ENCODE assay signal across 9 mouse cellular contexts in the genomic region with DNA sequence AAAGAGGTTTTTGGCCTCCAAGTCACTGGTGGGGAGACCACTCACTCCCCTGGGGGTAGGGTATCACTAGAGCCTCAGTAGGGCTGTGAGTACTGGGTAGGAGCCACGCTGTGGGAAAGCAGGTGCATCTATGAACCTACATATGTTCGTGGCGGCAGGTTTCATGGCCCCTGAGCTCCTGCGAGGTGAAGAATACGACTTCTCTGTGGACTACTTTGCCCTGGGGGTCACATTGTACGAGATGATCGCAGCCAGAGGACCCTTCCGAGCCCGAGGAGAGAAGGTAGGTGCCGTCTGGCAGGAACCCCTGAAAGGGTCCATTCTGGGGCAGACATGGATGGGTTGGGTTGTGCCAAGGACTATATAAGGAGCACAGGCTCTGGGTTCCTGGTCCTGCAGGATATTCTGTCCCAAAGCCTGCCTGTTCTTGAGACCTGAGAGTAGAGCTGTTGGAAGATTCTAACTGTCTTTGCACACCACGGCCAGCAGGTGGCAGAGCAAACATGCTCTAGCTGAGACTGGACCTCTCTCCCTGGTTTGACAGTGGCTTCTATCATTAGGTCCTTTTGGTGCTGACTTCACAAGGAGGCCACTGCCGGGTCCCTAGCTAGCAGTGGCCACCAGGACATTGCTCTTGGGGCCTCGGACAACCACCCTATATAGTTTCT. TPM values are rescaled to one million over a fixed set of nuclear protein-coding genes. Genes with fewer than 3 reads are reported as not detected.
DNase-seq lines count a peak whose midpoint lies in the region; ATAC-seq lines count a peak whose summit lies in the region.
"Had no signal": no experiment of that assay in that cellular context is flagged by ENCODE, and none has a peak within 500 bp of the region (broad histone marks: within the 10 kb centered on the region; RNA-seq: fewer than 3 reads in every experiment).

No protein-coding gene starts in this region.

- intact Hi-C loops in heart, postnatal 36 days (cut with DNase I): loop anchor here (1.0 to 5.0 kb wide), 5 partner anchors 22 to 340 kb away; partner anchors contain the start of gene Tmem255b
- intact Hi-C loops in left cerebral cortex, postnatal 10 days (cut with DNase I): loop anchor here (1.0 to 5.0 kb wide), 3 partner anchors 49 to 344 kb away; partner anchors contain the start of gene Cdc16

- H3K9me3 ChIP-seq in intestine, embryonic 14.5 days (ENCODE audit: control insufficient read depth, low read length): no peaks in the 10 kb centered on the region
- no peaks in the 10 kb centered on the region for H3K9me3 ChIP-seq in intestine, embryonic 16.5 days (ENCODE audit: control insufficient read depth, low read length)
- H3K9me3 ChIP-seq in midbrain, embryonic 14.5 days (ENCODE audit: control insufficient read depth, low read length): no peaks in the 10 kb centered on the region

- no peak overlapping the region for H3K4me2 ChIP-seq in intestine, embryonic 14.5 days (ENCODE audit: low read length)
- no peak overlapping the region for H3K4me2 ChIP-seq in intestine, embryonic 16.5 days (ENCODE audit: low read depth, low read length)
- no peak overlapping the region for H3K4me2 ChIP-seq in midbrain, embryonic 14.5 days (ENCODE audit: low read length)

- no peaks in the 10 kb centered on the region for H3K27me3 ChIP-seq in intestine, embryonic 14.5 days (replicated peaks; ENCODE audit: control insufficient read depth, insufficient read depth, low read length)
- H3K27me3 ChIP-seq in intestine, embryonic 16.5 days (replicated peaks; ENCODE audit: control insufficient read depth, insufficient read depth, low read length): no peaks in the 10 kb centered on the region
- H3K27me3 ChIP-seq in midbrain, embryonic 14.5 days (ENCODE audit: control insufficient read depth, insufficient read depth, low read length): no peaks in the 10 kb centered on the region

- H3K9ac ChIP-seq in intestine, embryonic 14.5 days (ENCODE audit: low read length): no peak overlapping the region
- no peak overlapping the region for H3K9ac ChIP-seq in intestine, embryonic 16.5 days (ENCODE audit: low read depth, low read length)
- H3K9ac ChIP-seq in midbrain, embryonic 14.5 days (replicated peaks; ENCODE audit: low read length): no peak overlapping the region

- no peak overlapping the region for H3K4me3 ChIP-seq in intestine, embryonic 14.5 days (ENCODE audit: low read depth, low read length)
- no peak overlapping the region for H3K4me3 ChIP-seq in intestine, embryonic 16.5 days (ENCODE audit: low read length)
- H3K4me3 ChIP-seq in midbrain, embryonic 14.5 days (replicated peaks; ENCODE audit: low read depth, low read length): no peak overlapping the region
- H3K4me3 ChIP-seq: erythroblast, embryonic 14.5 days had no signal

- no peaks in the 10 kb centered on the region for H3K4me1 ChIP-seq in intestine, embryonic 14.5 days (replicated peaks; ENCODE audit: control insufficient read depth, insufficient read depth, low read length)
- H3K4me1 ChIP-seq in intestine, embryonic 16.5 days (ENCODE audit: control insufficient read depth, insufficient read depth, low read length): no peaks in the 10 kb centered on the region
- H3K4me1 ChIP-seq in midbrain, embryonic 14.5 days (ENCODE audit: control insufficient read depth, insufficient read depth, low read length): no peaks in the 10 kb centered on the region

- H3K36me3 ChIP-seq in intestine, embryonic 14.5 days (ENCODE audit: control insufficient read depth, insufficient read depth, low read length): no peaks in the 10 kb centered on the region
- no peaks in the 10 kb centered on the region for H3K36me3 ChIP-seq in intestine, embryonic 16.5 days (ENCODE audit: control insufficient read depth, insufficient read depth, low read length)
- H3K36me3 ChIP-seq in midbrain, embryonic 14.5 days (ENCODE audit: control insufficient read depth, insufficient read depth, low read length): no peaks in the 10 kb centered on the region

- no peak for ATAC-seq in intestine, embryonic 14.5 days (replicated peaks; ENCODE audit: low FRiP score, low TSS enrichment, low read depth)
- no peak for ATAC-seq in intestine, embryonic 16.5 days
- no peak for ATAC-seq in midbrain, embryonic 14.5 days (ENCODE audit: low FRiP score, low TSS enrichment)

- DNase-seq in intestine, embryonic 14.5 days (ENCODE audit: low spot score): peak; percentile 79
- peak; percentile 22 for DNase-seq in WW6 (ENCODE audit: low read depth, low spot score)
- peak; percentile 75 to 83 for DNase-seq in cerebellum, postnatal 25 days
- DNase-seq in heart, postnatal 36 days: peak; percentile 68 to 72
- peak; percentile 24 to 69 for DNase-seq in left cerebral cortex, postnatal 10 days (ENCODE audit: extremely low spot score in 1 of 2, low spot score in 2 of 2)
- peak; percentile 84 for DNase-seq in midbrain, embryonic 14.5 days
- peak; percentile 12 for DNase-seq in telencephalon, adult 2 months (ENCODE audit: low read depth, low spot score)

- WGBS in intestine, embryonic 14.5 days: 60% methylated on average over 13 of the region's 13 CpGs
- WGBS in intestine, embryonic 16.5 days: 64% methylated on average over 13 of the region's 13 CpGs
- 66% methylated on average over 13 of the region's 13 CpGs for WGBS in midbrain, embryonic 14.5 days

- H3K27ac ChIP-seq in intestine, embryonic 14.5 days (ENCODE audit: low read depth): no peak overlapping the region
- no peak overlapping the region for H3K27ac ChIP-seq in intestine, embryonic 16.5 days (ENCODE audit: low read length)
- H3K27ac ChIP-seq in midbrain, embryonic 14.5 days (replicated peaks; ENCODE audit: low read depth, low read length): no peak overlapping the region

RNA-seq across cellular contexts. Expression of gene Grk1, which starts 8.1 kb away (rescaled TPM):
- polyA plus RNA-seq in intestine, embryonic 14.5 days (2014; fragmentation: Nextera tagmentation; extraction: Ambion mirVana): not detected in 2 replicates
- polyA plus RNA-seq in intestine, embryonic 16.5 days (2015; fragmentation: Nextera tagmentation; extraction: Ambion mirVana): not detected in 2 replicates
- total RNA-seq in heart, postnatal 36 days (2021): not detected
- total RNA-seq in left cerebral cortex, postnatal 10 days (2021): under 1 TPM in 1 of 2 experiments, not detected in 1; 0.04 TPM
- not detected in 2 replicates for polyA plus RNA-seq in midbrain, embryonic 14.5 days (2014; fragmentation: Nextera tagmentation; extraction: Ambion mirVana)
- polyA plus RNA-seq: erythroblast, embryonic 14.5 days had no signal

RNA-seq across cellular contexts. Expression of gene Atp4b, which starts 16.4 kb away (rescaled TPM):
- polyA plus RNA-seq in intestine, embryonic 14.5 days (2014; fragmentation: Nextera tagmentation; extraction: Ambion mirVana): not detected in 2 replicates
- not detected in 2 replicates for polyA plus RNA-seq in intestine, embryonic 16.5 days (2015; fragmentation: Nextera tagmentation; extraction: Ambion mirVana)
- total RNA-seq in heart, postnatal 36 days (2021): not detected
- not detected for total RNA-seq in left cerebral cortex, postnatal 10 days (2021)
- not detected in 2 replicates for polyA plus RNA-seq in midbrain, embryonic 14.5 days (2014; fragmentation: Nextera tagmentation; extraction: Ambion mirVana)
- polyA plus RNA-seq: erythroblast, embryonic 14.5 days had no signal

RNA-seq across cellular contexts. Expression of gene Tmem255b, which starts 22.0 kb away (rescaled TPM):
- 1.9 and 2.1 TPM in 2 replicates for polyA plus RNA-seq in intestine, embryonic 14.5 days (2014; fragmentation: Nextera tagmentation; extraction: Ambion mirVana)
- 3.2 and 3.6 TPM in 2 replicates for polyA plus RNA-seq in intestine, embryonic 16.5 days (2015; fragmentation: Nextera tagmentation; extraction: Ambion mirVana)
- 1 to 10 TPM; 6.3 to 6.7 TPM for total RNA-seq in heart, postnatal 36 days (2021)
- 1 to 10 TPM; 6.8 to 7.4 TPM for total RNA-seq in left cerebral cortex, postnatal 10 days (2021)
- 0.29 TPM in 1 of 2 replicates, not detected in the other for polyA plus RNA-seq in midbrain, embryonic 14.5 days (2014; fragmentation: Nextera tagmentation; extraction: Ambion mirVana)
- polyA plus RNA-seq: erythroblast, embryonic 14.5 days had no signal

Comparison
In these comparisons a context has a peak if more than half of its experiments do, and no peak if none do; other contexts are left out.
1. DNase-seq: peak in every context shown above with its lines; median percentile 84 in midbrain, embryonic 14.5 days; 79 in intestine, embryonic 14.5 days; 79 in cerebellum, postnatal 25 days; 70 in heart, postnatal 36 days; 46 in left cerebral cortex, postnatal 10 days; 22 in WW6; 12 in telencephalon, adult 2 months.